Mouse (Mus musculus) kidney, adult 2 months (tissue): ENCODE measurements around the gene Tmtc4.

Experiments
- CTCF ChIP-seq: fragments of 200-500 bp; conservative IDR thresholded peaks from 2 replicates; pipeline ENCODE4 v1.5.1; 2011; ENCODE audit warnings: low read depth, mild to moderate bottlenecking, control low read depth, low read length, moderate library complexity, mixed read lengths; ENCODE audit not compliant: insufficient read depth, insufficient read length
- POLR2A ChIP-seq: fragments of 200-500 bp; IDR thresholded peaks from one replicate; pipeline ENCODE4 v1.6.1; 2011; ENCODE audit warnings: low read depth, low read length, control low read depth

DNA sequence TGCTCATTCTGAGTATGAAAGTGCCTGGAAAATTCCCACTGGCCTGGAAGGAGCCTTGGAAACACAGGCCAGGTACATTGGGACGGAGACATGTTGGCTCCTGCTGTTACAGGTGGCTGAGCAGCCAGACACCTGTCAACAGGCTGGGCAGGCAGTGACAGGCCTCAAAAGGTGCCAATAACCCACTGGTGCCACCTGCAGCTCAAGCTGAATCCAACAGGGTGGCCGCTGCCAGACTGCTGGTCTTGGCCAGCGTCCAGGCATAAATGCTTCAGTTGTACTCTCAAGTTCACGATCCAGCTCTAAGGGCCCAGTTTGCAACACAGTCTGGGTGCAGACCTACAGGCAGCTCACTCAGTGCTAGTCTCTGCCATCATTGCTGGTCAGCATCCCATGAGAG, 81.0 kb downstream of the Tmtc4 start:
- no peak for TF ChIP-seq POLR2A
- peak; percentile 76 for TF ChIP-seq CTCF
